Mouse (Mus musculus) MEL-GATA-1-ER (cell line): ENCODE results near the gene Slc41a2.

ENCODE experiments used
- DNase-seq: peaks from one replicate; pipeline ENCODE4 v3.0.0-alpha.2; 2012; ENCODE audit warnings: low read depth; ENCODE audit errors: extremely low read depth

The Slc41a2 gene

GRCm38 (mm10) chr10:83186984-83187383 lies 150.7 kb downstream of the Slc41a2 start:
- DNase-seq: no peak

- no peak for DNase-seq
Measured at GRCm38 (mm10) chr10:83186167-83186566, 151.5 kb downstream of the Slc41a2 start.

GRCm38 (mm10) chr10:83185121-83185520 lies 152.6 kb downstream of the Slc41a2 start:
- no peak for DNase-seq

GRCm38 (mm10) chr10:83184480-83185069 lies 153.1 kb downstream of the Slc41a2 start:
- DNase-seq: peak; percentile 52

- DNase-seq: peak; percentile 43
Measured at GRCm38 (mm10) chr10:83183634-83184479, 153.8 kb downstream of the Slc41a2 start.

- peak; percentile 27 for DNase-seq
Measured at GRCm38 (mm10) chr10:83182573-83182960, 155.1 kb downstream of the Slc41a2 start.

- DNase-seq: no peak
Measured at GRCm38 (mm10) chr10:83181831-83182572, 155.7 kb downstream of the Slc41a2 start.
